Mouse (Mus musculus) neutrophil, adult 65 days (primary cell): ENCODE results near the gene Pkp4. TPM values are rescaled to one million over a fixed set of nuclear protein-coding genes. Genes with fewer than 3 reads are reported as not detected.

ENCODE experiments used
- total RNA-seq: library from RNA; stranded (reverse); gene quantifications from 2 replicates; pipeline ENCODE4 v1.2.4, GENCODE M21; 2023

Gene Pkp4
- 7.6 and 8.5 TPM in 2 replicates for total RNA-seq

DNA sequence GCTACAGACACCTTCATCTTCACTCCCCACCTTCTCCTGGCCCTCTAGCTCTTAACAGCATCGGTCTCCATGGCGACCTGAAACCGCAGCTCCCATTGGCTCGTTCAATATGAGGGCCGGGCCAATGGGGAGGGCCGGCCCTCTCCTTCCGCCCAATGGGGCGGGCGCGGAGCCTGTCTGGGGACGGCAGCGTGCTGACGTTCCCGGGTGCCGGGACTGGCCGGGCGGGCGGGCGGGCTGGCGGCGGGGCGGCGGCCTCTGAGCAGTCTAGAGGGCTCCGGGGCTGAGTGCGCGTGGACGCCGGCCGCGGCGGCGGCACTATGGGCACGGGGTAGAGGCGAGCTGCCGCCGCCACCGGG, at the start of gene Pkp4, which contains the start of gene Ccdc148:
Gene Pkp4, plus strand, starts transcription at position 246 of the 359 bp plus-strand sequence.
Gene Ccdc148, minus strand, starts transcription at position 79 of the 359 bp plus-strand sequence.

Other genes with a start within 250 kb of the Pkp4 start
- gene Ccdc148, start 167 bp upstream of the Pkp4 start, total RNA-seq, result not detected in 2 replicates